Mouse (Mus musculus) small intestine, adult 2 months (tissue): ENCODE measurements around the gene Eif6.

Source experiments
- CTCF ChIP-seq: fragments of 200-500 bp; IDR thresholded peaks from 2 replicates; pipeline ENCODE4 v1.5.1; 2012; ENCODE audit warnings: low read depth, mild to moderate bottlenecking, control low read depth, inconsistent platforms, low read length, moderate library complexity, mixed read lengths; ENCODE audit not compliant: insufficient replicate concordance, insufficient read length; ENCODE audit errors: extremely low read depth
- POLR2A ChIP-seq: fragments of 200-500 bp; IDR thresholded peaks from 2 replicates; pipeline ENCODE4 v1.6.1; 2012; ENCODE audit warnings: low read depth, mild to moderate bottlenecking, control low read depth, inconsistent platforms, low read length, moderate library complexity

DNA sequence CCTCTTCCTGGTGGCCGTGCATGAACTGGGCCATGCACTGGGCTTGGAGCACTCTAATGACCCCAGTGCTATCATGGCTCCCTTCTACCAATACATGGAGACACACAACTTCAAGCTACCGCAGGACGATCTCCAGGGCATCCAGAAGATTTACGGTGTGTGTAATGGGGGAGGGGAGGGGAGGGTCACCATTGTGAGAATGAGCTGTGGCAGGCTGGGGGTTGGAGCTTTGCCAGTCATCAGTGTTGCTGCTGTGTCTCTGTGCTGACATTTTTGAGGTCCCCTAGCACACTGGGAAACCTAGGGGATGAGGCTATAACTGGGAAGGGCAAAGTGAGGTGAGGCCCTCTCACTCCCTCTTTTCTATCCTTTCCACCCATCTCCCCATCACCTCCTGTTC, 19.3 kb downstream of the Eif6 start:
- TF ChIP-seq POLR2A (no peak), CTCF (no peak)
